Comparison of ENCODE assay signal across 12 mouse cellular contexts in the genomic region with DNA sequence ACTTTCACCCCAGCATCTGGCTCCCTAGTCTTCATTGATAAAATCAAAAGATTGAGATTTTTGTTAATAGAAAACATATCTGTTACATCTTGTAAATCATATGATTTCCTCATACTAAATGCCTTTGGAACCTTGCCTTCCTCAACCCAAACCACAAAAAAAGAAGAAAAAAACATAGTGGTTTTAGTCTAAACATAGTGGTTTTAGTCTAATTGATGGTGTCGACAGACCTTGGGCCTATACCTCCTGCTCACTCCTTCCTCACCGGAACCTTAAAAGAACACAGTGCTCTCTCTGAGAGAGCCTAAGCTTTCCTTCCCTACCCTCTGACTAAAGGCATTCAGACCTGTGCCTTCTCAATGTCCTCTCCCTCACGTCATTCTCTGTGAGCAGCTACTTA.
"Had no signal": no experiment of that assay in that cellular context is flagged by ENCODE, and none has a peak within 500 bp of the region (broad histone marks: within the 10 kb centered on the region; RNA-seq: fewer than 3 reads in every experiment).

No protein-coding gene starts in this region.

- H3K4me3 ChIP-seq: layer of hippocampus, adult 2 months; myocyte; neural tube, embryonic 12.5 days had no signal

- H3K9me3 ChIP-seq: limb, embryonic 13.5 days; neural tube, embryonic 12.5 days had no signal

- DNase-seq: kidney, adult 11 months; kidney, postnatal 10 days; kidney, postnatal 4 days; left cerebral cortex, postnatal 4 days; lung, adult 18-20 months; midbrain, embryonic 14.5 days; right cerebral cortex, postnatal 4 days; thymus, postnatal 36 days had no signal

- H3K27me3 ChIP-seq: limb, embryonic 13.5 days; neural tube, embryonic 12.5 days had no signal
